Mouse (Mus musculus) liver, adult 2 months (tissue): ENCODE data around the gene Dmtf1.

Experiments
- CTCF ChIP-seq: fragments of 200-500 bp; IDR thresholded peaks from 2 replicates; pipeline ENCODE4 v1.5.1; 2011; ENCODE audit warnings: low read depth, low read length, control low read depth
- POLR2A ChIP-seq: fragments of 200-500 bp; IDR thresholded peaks from 2 replicates; pipeline ENCODE4 v1.6.1; 2011; ENCODE audit warnings: low read length, control low read depth; ENCODE audit not compliant: insufficient read depth; ENCODE audit errors: extremely low read depth

DNA sequence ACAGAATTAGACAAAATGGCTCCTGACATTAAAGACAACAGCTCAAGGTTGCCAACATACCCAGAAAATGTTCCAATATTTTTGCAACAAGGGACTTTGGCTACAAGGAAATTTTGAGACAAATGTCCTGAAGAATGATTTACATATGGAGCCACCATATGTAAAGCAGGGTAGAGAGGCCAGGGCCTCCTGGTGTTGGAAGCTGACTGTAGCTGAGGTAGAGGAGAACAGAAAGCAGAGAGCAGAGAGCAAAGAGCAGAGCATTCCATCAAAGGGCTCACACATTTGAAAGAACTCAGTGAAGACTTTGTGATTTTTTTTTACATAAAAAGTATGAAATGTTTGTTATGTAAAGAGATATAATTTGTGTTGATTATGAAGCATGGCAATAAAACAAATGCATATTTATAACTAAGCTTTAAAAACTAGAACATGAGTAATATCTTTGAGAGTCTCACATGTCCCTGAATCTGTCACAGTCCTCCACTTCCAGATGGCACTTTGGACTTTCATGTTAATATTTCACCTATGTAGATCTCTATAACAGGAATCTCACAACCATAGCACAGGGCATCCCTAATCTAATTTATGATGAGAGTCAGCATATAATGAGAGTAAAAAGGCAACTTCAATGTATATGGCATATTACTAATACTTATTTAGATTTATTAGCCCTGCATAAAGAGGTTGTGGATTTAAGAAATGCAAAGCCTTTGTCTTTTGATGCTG lies 81.6 kb downstream of the Dmtf1 start:
- TF ChIP-seq CTCF (no peak), POLR2A (no peak)
